Mouse (Mus musculus): ENCODE measurements around the gene Aldh3a1. TPM values are rescaled to one million over a fixed set of nuclear protein-coding genes. Genes with fewer than 3 reads are reported as not detected.

The Aldh3a1 gene
- total RNA-seq (2023) = not detected in 2 replicates

GRCm38 (mm10) chr11:61207487-61208246 lies at the start of gene Aldh3a1:
Gene Aldh3a1, plus strand, starts transcription at chr11:61207537.

DNA sequence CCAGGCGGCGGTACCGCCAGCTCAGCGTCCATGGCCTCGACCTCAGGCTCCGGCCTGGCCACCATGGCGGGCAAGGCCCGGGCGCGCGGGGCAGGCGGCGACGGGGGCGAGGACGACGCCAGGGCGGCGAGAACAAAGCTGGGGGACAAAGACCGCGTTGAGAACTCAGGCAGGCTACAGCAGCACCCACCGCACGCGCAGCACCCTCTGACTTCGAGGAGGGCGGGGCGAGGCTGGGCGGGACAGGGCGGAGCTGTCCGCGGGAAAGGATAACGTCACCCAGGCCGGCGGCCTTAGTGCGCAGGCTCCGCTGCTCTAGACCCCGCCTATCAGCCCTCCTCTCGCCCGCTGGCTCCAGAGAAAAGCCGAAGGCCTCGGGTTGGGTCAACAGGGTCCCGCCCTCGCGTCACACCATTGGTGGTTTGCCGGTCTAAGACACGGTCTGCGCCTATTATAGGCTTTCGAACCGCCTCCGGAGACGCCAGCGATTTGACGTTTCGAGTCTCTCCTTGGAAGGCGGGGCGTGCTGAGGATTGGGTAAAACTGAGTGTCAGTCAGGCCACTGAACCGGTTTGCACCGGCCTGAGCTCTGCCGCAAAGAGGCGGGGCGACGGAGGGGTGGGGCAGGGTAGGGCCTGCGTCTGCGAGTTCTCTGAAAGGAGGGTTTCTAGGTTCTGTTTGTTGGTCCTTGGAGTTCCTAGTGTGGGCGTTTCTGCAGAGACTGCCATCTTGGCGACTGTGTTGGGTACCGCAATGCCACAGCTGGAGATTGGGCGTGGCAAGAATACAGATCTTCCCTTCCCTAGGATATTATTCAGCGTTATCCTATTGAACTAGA lies 32.3 kb upstream of the Aldh3a1 start, which contains the start of gene Usp22:
TSS of gene Usp22 (minus strand) at position 235 of the 838 bp plus-strand sequence.

DNA sequence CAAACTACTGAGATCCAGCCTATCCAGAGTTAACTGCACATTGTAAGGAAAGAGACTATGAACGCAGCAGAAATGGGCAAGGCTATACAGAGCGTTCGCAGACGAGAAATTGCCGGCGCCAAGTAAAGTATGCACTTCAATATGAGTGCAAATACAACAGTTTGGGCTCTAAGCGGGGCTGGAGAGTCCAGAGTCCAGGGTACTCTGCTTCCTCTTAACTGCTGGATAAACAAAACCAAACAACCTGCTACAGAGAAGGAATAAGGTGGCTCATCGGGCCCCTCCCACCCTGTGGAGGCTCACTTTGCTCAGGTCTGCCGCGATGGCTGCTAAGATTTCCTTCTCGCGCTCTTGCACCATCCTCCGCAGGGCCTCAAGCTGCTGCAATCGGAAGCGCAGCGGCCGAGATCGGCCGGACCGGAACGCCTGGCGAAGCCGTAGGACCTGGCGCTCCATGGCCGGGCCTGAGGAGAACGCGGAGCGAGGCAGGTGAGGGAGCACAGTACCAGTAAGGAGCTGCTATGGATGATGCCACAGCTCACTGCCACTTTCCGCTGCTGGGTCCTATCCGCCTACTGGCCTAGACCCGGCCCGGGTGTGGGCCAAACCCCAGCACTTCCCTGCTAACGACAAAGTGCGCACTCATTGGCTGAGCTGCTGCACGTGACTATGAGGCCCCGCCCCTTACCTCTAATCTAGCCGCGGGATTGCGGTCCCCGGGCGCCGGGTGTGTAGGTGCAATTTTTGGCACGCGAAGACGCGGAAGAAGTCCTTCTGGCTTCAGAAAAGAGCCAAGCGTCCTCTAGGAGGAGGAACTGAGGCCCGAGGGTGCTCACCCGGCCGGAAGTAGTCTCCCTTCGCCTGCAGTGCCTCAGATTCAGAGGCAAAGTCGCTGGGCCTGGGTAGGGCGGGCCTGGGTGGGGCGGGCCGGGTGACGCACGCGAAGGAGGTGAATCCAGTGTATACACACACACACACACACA lies 59.5 kb downstream of the Aldh3a1 start, which contains the start of gene Aldh3a2:
TSS of gene Aldh3a2 (minus strand) at position 914 of the 983 bp plus-strand sequence.

Other genes starting within 250 kb of the Aldh3a1 start
- gene Kcnj12, start 185.0 kb upstream of the Aldh3a1 start, total RNA-seq (2023) = not detected in 2 replicates
- 18.0 and 19.6 TPM in 2 replicates for gene Tnfrsf13b, start 80.8 kb upstream of the Aldh3a1 start, total RNA-seq (2023)
- 70.4 and 83.2 TPM in 2 replicates for gene Usp22, start 32.5 kb upstream of the Aldh3a1 start, total RNA-seq (2023)
- 72.6 and 108 TPM in 2 replicates for gene Aldh3a2, start 59.9 kb downstream of the Aldh3a1 start, total RNA-seq (2023)
- not detected in 2 replicates for gene Slc47a2, start 135.3 kb downstream of the Aldh3a1 start, total RNA-seq (2023)
- gene Slc47a1, start 170.8 kb downstream of the Aldh3a1 start, total RNA-seq (2023) = not detected in 2 replicates
- gene Rnf112, start 246.6 kb downstream of the Aldh3a1 start, total RNA-seq (2023) = not detected in 2 replicates